Mouse (Mus musculus): ENCODE measurements around the gene Ubl4b. TPM values are rescaled to one million over a fixed set of nuclear protein-coding genes. Genes with fewer than 3 reads are reported as not detected.

Gene Ubl4b
- not detected for total RNA-seq (2021)
- long read RNA-seq, experiment 1: 0 reads
- long read RNA-seq, experiment 2: 0 reads

- DNase-seq: no peak
- intact Hi-C loops (cut with DNase I): no loop called here
These were observed at the start of gene Ubl4b for GRCm38 (mm10) chr3:107554842-107555241. Gene Ubl4b (minus strand): TSS chr3:107555073.

- intact Hi-C loops (cut with DNase I): no loop called here
- DNase-seq: no peak
These were observed 45.3 kb upstream of the Ubl4b start for GRCm38 (mm10) chr3:107600127-107600526.

GRCm38 (mm10) chr3:107597586-107598389 is 42.9 kb upstream of the Ubl4b start:
- intact Hi-C loops (cut with DNase I): no loop called here
- no peak for DNase-seq

GRCm38 (mm10) chr3:107597134-107597533 is 42.3 kb upstream of the Ubl4b start:
- intact Hi-C loops (cut with DNase I): no loop called here
- DNase-seq: no peak

GRCm38 (mm10) chr3:107596559-107596958 is 41.7 kb upstream of the Ubl4b start:
- peak in 1 of 2 experiments; percentile 35 for DNase-seq
- intact Hi-C loops (cut with DNase I): no loop called here

GRCm38 (mm10) chr3:107595938-107596461 is 41.1 kb upstream of the Ubl4b start:
- no peak for DNase-seq
- intact Hi-C loops (cut with DNase I): no loop called here

- intact Hi-C loops (cut with DNase I): no loop called here
- DNase-seq: no peak
These were observed 40.5 kb upstream of the Ubl4b start for GRCm38 (mm10) chr3:107595264-107595937.

- DNase-seq: no peak
- intact Hi-C loops (cut with DNase I): no loop called here
These were observed 39.9 kb upstream of the Ubl4b start, which contains the start of gene Alx3 for GRCm38 (mm10) chr3:107594662-107595263. Gene Alx3 (plus strand): TSS chr3:107595031.

- DNase-seq: no peak
These were observed 38.8 kb upstream of the Ubl4b start for GRCm38 (mm10) chr3:107593632-107594031.

GRCm38 (mm10) chr3:107591612-107592011 is 36.7 kb upstream of the Ubl4b start:
- no peak for DNase-seq
- intact Hi-C loops (cut with DNase I): no loop called here

More at GRCm38 (mm10) chr3:107593632-107594031, 38.8 kb upstream of the Ubl4b start:
- intact Hi-C loops (cut with DNase I): no loop called here

GRCm38 (mm10) chr3:107586504-107586903 is 31.6 kb upstream of the Ubl4b start:
- intact Hi-C loops (cut with DNase I): no loop called here
- no peak for DNase-seq

GRCm38 (mm10) chr3:107583893-107584292 is 29.0 kb upstream of the Ubl4b start:
- intact Hi-C loops (cut with DNase I): no loop called here
- no peak for DNase-seq

GRCm38 (mm10) chr3:107582875-107583767 is 28.2 kb upstream of the Ubl4b start:
- intact Hi-C loops (cut with DNase I): no loop called here
- peak in 1 of 2 experiments; percentile 32 for DNase-seq

GRCm38 (mm10) chr3:107582130-107582874 is 27.4 kb upstream of the Ubl4b start:
- DNase-seq: no peak
- intact Hi-C loops (cut with DNase I): no loop called here

- no peak for DNase-seq
- intact Hi-C loops (cut with DNase I): no loop called here
These were observed 26.5 kb upstream of the Ubl4b start for GRCm38 (mm10) chr3:107581103-107582010.

- intact Hi-C loops (cut with DNase I): loop anchor here (2.0 kb wide), 1 partner anchor 19 kb away; no protein-coding TSS in a partner anchor
- DNase-seq: peak in 1 of 2 experiments; percentile 30
These were observed 24.6 kb upstream of the Ubl4b start for GRCm38 (mm10) chr3:107579466-107579865.

GRCm38 (mm10) chr3:107577810-107578390 is 23.0 kb upstream of the Ubl4b start:
- intact Hi-C loops (cut with DNase I): loop anchor here (2.0 kb wide), 1 partner anchor 17 kb away; no protein-coding TSS in a partner anchor
- DNase-seq: no peak

GRCm38 (mm10) chr3:107576807-107577206 is 21.9 kb upstream of the Ubl4b start:
- intact Hi-C loops (cut with DNase I): no loop called here
- no peak for DNase-seq
